Mouse (Mus musculus): ENCODE data around the gene Cacna2d3. TPM values are rescaled to one million over a fixed set of nuclear protein-coding genes. Genes with fewer than 3 reads are reported as not detected.

Gene Cacna2d3
- total and polyA plus RNA-seq, 2 experiments from 2014 or later = 0.19 TPM; not detected in 1

- H3K4me3 ChIP-seq (ENCODE audit: low read depth, low read length) = no peak overlapping the region
- no peak overlapping the region for H3K4me2 ChIP-seq (ENCODE audit: low read depth, low read length)
- no peaks in the 10 kb centered on the region for H3K36me3 ChIP-seq (replicated peaks; ENCODE audit: control insufficient read depth, insufficient read depth, low read length)
- H3K4me1 ChIP-seq (ENCODE audit: control insufficient read depth, insufficient read depth) = no peaks in the 10 kb centered on the region
- ATAC-seq (ENCODE audit: insufficient read depth, low read depth) (no peak), DNase-seq (ENCODE audit: low spot score) (no peak)
- no peaks in the 10 kb centered on the region for H3K9me3 ChIP-seq (replicated peaks; ENCODE audit: control insufficient read depth, low read length)
- no peak overlapping the region for H3K9ac ChIP-seq (replicated peaks; ENCODE audit: low read depth, low read length)
- TF ChIP-seq EP300 (IDR thresholded peaks at IDR 0.05; ENCODE audit: low read depth) (no peak), CTCF (IDR thresholded peaks at IDR 0.05; ENCODE audit: low read depth) (no peak)
- no peaks in the 10 kb centered on the region for H3K27me3 ChIP-seq (ENCODE audit: control insufficient read depth, insufficient read depth, low read length)
- 74% methylated on average over 2 of the region's 2 CpGs for WGBS
- H3K27ac ChIP-seq (ENCODE audit: low read depth) = no peak overlapping the region
These were observed 330.2 kb downstream of the Cacna2d3 start for GRCm38 (mm10) chr14:29391489-29391888.

DNA sequence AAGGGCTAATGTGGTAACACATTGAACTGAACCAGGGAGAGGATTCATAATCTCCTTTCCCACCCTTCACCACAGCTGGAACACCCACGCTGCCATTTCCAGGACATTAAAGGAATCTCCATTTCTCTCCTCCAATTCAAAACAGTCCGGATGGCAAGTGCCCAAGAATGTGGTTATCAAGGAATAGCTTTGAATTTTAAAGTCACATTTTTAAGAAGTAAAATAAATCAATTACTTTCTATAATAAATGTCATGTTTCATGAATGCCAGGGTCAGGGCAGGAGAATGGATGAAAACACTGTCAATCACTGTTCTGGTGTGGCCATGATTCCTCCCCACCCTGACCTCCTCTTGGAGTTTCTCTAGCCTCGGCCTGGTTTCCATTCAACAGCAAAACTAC is 333.9 kb downstream of the Cacna2d3 start:
- Histone ChIP-seq H3K27me3 (ENCODE audit: control insufficient read depth, insufficient read depth, low read length) (no peaks in the 10 kb centered on the region), H3K36me3 (replicated peaks; ENCODE audit: control insufficient read depth, insufficient read depth, low read length) (no peaks in the 10 kb centered on the region), H3K4me3 (ENCODE audit: low read depth, low read length) (no peak overlapping the region), H3K9me3 (replicated peaks; ENCODE audit: control insufficient read depth, low read length) (no peaks in the 10 kb centered on the region), H3K27ac (ENCODE audit: low read depth) (no peak overlapping the region), H3K4me1 (ENCODE audit: control insufficient read depth, insufficient read depth) (no peaks in the 10 kb centered on the region), H3K4me2 (ENCODE audit: low read depth, low read length) (no peak overlapping the region), H3K9ac (replicated peaks; ENCODE audit: low read depth, low read length) (no peak overlapping the region)
- DNase-seq (ENCODE audit: low spot score) (no peak), ATAC-seq (ENCODE audit: insufficient read depth, low read depth) (no peak)
- WGBS = 66% methylated on average over 3 of the region's 3 CpGs
- TF ChIP-seq EP300 (IDR thresholded peaks at IDR 0.05; ENCODE audit: low read depth) (no peak), CTCF (IDR thresholded peaks at IDR 0.05; ENCODE audit: low read depth) (no peak)

DNA sequence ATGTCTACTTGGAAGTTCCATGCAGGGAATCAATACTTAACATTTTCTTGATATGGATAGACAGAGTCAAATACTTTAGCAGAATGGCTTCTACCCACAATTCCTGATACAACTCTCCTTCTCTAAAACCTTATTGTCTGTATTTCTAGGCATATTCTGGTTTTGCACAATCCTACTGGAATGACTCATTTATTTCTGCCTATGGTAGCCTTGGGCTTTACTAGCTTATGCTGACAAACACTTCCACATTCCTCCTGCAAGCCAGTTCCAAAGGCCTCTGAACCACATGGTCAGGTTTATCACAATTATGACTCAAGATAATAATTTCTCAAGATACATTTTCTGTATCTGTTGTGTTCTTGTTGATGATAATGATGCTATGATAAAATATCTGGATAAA is 336.2 kb downstream of the Cacna2d3 start:
- Histone ChIP-seq H3K4me3 (ENCODE audit: low read depth, low read length) (no peak overlapping the region), H3K27ac (ENCODE audit: low read depth) (no peak overlapping the region), H3K9ac (replicated peaks; ENCODE audit: low read depth, low read length) (no peak overlapping the region), H3K9me3 (replicated peaks; ENCODE audit: control insufficient read depth, low read length) (no peaks in the 10 kb centered on the region), H3K27me3 (ENCODE audit: control insufficient read depth, insufficient read depth, low read length) (no peaks in the 10 kb centered on the region), H3K36me3 (replicated peaks; ENCODE audit: control insufficient read depth, insufficient read depth, low read length) (no peaks in the 10 kb centered on the region), H3K4me1 (ENCODE audit: control insufficient read depth, insufficient read depth) (no peaks in the 10 kb centered on the region), H3K4me2 (ENCODE audit: low read depth, low read length) (no peak overlapping the region)
- TF ChIP-seq EP300 (IDR thresholded peaks at IDR 0.05; ENCODE audit: low read depth) (no peak), CTCF (IDR thresholded peaks at IDR 0.05; ENCODE audit: low read depth) (no peak)
- ATAC-seq (ENCODE audit: insufficient read depth, low read depth) = no peak
- no peak for DNase-seq (ENCODE audit: low spot score)

DNA sequence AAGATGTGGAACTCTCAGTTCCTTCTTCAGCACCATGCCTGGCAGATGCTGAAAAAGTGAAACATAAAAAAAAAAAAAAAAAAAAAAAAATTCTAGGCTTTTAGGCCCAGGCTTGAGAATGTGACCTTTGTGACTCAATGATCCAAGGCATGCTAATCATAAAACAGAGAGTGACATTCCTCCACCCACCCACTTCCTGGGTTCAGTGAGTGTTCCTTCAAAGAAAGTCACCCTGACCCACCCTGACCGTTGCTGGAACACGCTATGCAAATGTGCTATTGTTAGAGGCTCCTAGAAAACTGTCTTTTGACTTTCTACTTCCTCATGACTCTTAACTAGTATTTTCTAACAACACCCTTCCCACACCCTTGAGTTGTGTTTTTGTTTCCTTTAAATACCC is 338.9 kb downstream of the Cacna2d3 start:
- no peak overlapping the region for H3K9ac ChIP-seq (replicated peaks; ENCODE audit: low read depth, low read length)
- H3K27ac ChIP-seq (ENCODE audit: low read depth) = no peak overlapping the region
- DNase-seq (ENCODE audit: low spot score) = no peak
- H3K4me2 ChIP-seq (ENCODE audit: low read depth, low read length) = no peak overlapping the region
- H3K36me3 ChIP-seq (replicated peaks; ENCODE audit: control insufficient read depth, insufficient read depth, low read length) = no peaks in the 10 kb centered on the region
- WGBS = 86% methylated on average over 2 of the region's 2 CpGs
- TF ChIP-seq EP300 (IDR thresholded peaks at IDR 0.05; ENCODE audit: low read depth) (no peak), CTCF (IDR thresholded peaks at IDR 0.05; ENCODE audit: low read depth) (no peak)
- no peak for ATAC-seq (ENCODE audit: insufficient read depth, low read depth)
- H3K27me3 ChIP-seq (ENCODE audit: control insufficient read depth, insufficient read depth, low read length) = no peaks in the 10 kb centered on the region
- H3K9me3 ChIP-seq (replicated peaks; ENCODE audit: control insufficient read depth, low read length) = no peaks in the 10 kb centered on the region
- H3K4me1 ChIP-seq (ENCODE audit: control insufficient read depth, insufficient read depth) = no peaks in the 10 kb centered on the region
- H3K4me3 ChIP-seq (ENCODE audit: low read depth, low read length) = no peak overlapping the region

GRCm38 (mm10) chr14:29366911-29367310 is 354.8 kb downstream of the Cacna2d3 start:
- Histone ChIP-seq H3K4me3 (ENCODE audit: low read depth, low read length) (no peak overlapping the region), H3K4me2 (ENCODE audit: low read depth, low read length) (no peak overlapping the region), H3K27ac (ENCODE audit: low read depth) (no peak overlapping the region), H3K9me3 (replicated peaks; ENCODE audit: control insufficient read depth, low read length) (no peaks in the 10 kb centered on the region), H3K9ac (replicated peaks; ENCODE audit: low read depth, low read length) (no peak overlapping the region), H3K27me3 (ENCODE audit: control insufficient read depth, insufficient read depth, low read length) (no peaks in the 10 kb centered on the region), H3K36me3 (replicated peaks; ENCODE audit: control insufficient read depth, insufficient read depth, low read length) (no peaks in the 10 kb centered on the region), H3K4me1 (ENCODE audit: control insufficient read depth, insufficient read depth) (no peaks in the 10 kb centered on the region)
- no peak for DNase-seq (ENCODE audit: low spot score)
- whole genome bisulfite sequencing = 67% methylated on average over 5 of the region's 5 CpGs
- TF ChIP-seq EP300 (IDR thresholded peaks at IDR 0.05; ENCODE audit: low read depth) (no peak), CTCF (IDR thresholded peaks at IDR 0.05; ENCODE audit: low read depth) (no peak)
- ATAC-seq (ENCODE audit: insufficient read depth, low read depth) = no peak

DNA sequence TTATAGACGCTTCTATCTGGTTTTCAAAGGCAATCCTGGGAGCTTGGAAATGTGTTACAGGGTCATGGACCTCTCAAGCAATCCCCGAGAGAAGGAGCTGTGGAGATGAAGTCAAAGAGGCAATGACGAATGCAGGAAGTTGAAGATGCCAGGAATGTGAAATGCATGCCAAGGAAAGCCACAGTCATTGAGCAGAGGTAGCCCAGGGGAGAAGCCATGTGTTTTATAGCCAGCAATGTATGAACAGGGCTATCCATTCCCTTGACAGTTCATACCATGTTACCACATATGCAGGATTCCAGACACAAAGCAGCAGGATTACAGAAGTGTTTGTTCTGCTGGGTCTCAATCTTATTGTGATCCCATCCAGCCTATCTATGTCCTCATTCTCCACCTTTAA is 359.2 kb downstream of the Cacna2d3 start:
- Histone ChIP-seq H3K27me3 (ENCODE audit: control insufficient read depth, insufficient read depth, low read length) (no peaks in the 10 kb centered on the region), H3K4me3 (ENCODE audit: low read depth, low read length) (no peak overlapping the region), H3K4me2 (ENCODE audit: low read depth, low read length) (no peak overlapping the region), H3K9ac (replicated peaks; ENCODE audit: low read depth, low read length) (no peak overlapping the region), H3K9me3 (replicated peaks; ENCODE audit: control insufficient read depth, low read length) (no peaks in the 10 kb centered on the region), H3K27ac (ENCODE audit: low read depth) (no peak overlapping the region), H3K36me3 (replicated peaks; ENCODE audit: control insufficient read depth, insufficient read depth, low read length) (no peaks in the 10 kb centered on the region), H3K4me1 (ENCODE audit: control insufficient read depth, insufficient read depth) (no peaks in the 10 kb centered on the region)
- 31% methylated on average over 3 of the region's 3 CpGs for WGBS
- TF ChIP-seq CTCF (IDR thresholded peaks at IDR 0.05; ENCODE audit: low read depth) = no peak
- TF ChIP-seq EP300 (IDR thresholded peaks at IDR 0.05; ENCODE audit: low read depth) = no peak
- ATAC-seq (ENCODE audit: insufficient read depth, low read depth) = peak; percentile 39; the same call in 1 of the 2 replicates
- DNase-seq (ENCODE audit: low spot score) = peak; percentile 6

All from heart, postnatal 0 days (tissue).